Mouse (Mus musculus) stomach, postnatal 0 days (tissue): ENCODE measurements at regions not wholly inside any gene's neighbourhood (a gene's known extent, or its start where the extent isn't known, plus 50 kb on each side); places are given as distances from the start of the nearest gene placed in this dataset.

Source experiments
- CTCF ChIP-seq: IDR thresholded peaks from 2 replicates; pipeline ENCODE4 v1.5.1; 2016; ENCODE audit warnings: antibody characterized with exemption, low read depth, mild to moderate bottlenecking, moderate library complexity
- EP300 ChIP-seq: optimal IDR thresholded peaks from 2 replicates; pipeline ENCODE3; 2016; ENCODE audit warnings: antibody characterized with exemption

DNA sequence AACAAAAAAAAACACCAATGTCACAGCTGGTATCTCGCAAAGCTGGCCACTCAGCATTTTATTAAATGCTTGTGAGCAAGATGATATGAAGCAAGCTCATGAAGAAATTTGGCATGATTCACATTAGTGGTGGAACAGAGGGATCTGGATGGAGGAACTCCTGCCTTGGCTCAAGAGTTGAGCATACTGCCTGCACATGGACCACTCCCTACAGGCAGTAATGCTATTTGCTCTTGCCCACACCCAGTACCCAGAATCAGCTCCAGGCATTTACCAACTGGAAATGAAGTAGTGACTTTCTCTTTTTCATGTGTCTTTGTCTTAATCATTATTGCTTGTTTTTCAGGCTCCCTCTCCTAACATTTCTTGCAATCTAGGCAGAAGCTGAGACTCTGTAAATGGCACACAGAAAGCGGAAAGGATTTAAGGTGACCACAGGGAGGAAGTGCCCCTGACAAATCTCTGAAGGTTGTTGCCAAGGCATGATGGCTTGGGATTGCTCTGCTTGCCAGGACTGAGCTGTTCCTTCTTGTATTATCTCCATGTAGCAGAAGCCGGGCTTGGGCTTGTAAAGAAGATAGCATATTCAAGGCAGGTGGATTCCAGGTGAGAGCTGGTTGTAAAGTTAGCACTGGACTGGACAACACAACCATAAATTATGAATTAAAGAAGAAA lies 1455.4 kb downstream of the Gsdmc2 start:
- TF ChIP-seq CTCF: no peak
- no peak for TF ChIP-seq EP300
